In the genomic region with DNA sequence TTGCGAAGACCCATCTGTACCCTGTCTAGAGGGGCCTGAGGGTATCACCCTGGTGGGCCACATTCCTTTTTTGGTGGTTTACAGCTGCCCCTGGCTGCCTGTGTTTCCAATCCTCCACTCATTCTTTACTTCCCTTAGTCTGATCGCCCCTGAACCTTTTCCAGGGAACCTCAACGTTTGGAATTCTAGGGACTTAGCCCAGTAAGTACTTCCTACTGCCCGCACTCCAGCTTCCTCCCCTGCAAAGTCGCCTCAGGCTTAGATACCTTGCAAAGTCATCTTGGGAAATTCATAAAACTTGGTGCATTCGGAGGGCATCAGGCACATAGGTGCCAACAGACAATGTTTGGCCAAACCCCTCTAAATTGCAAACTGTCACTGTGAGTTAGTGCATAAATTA, we compare ENCODE assay signal across 8 mouse cellular contexts. TPM values are rescaled to one million over a fixed set of nuclear protein-coding genes. Genes with fewer than 3 reads are reported as not detected.
DNase-seq lines count a peak whose midpoint lies in the region; ATAC-seq and TF ChIP-seq lines count a peak whose summit lies in the region.

No protein-coding gene starts in this region.

- no peaks in the 10 kb centered on the region for H3K36me3 ChIP-seq in kidney, postnatal 0 days (ENCODE audit: insufficient read depth, low read length)
- peaks cover 18% of the 10 kb centered on the region for H3K36me3 ChIP-seq in embryonic facial prominence, embryonic 13.5 days
- peaks cover 16% of the 10 kb centered on the region for H3K36me3 ChIP-seq in limb, embryonic 10.5 days
- 0 out of 2 replicates have a peak, but pooled peaks cover 5% of the 10 kb centered on the region for H3K36me3 ChIP-seq in neural tube, embryonic 13.5 days

- H3K4me2 ChIP-seq in kidney, postnatal 0 days (ENCODE audit: low read length): peak overlapping the region; percentile 83
- H3K4me2 ChIP-seq in embryonic facial prominence, embryonic 13.5 days: peak overlapping the region; percentile 70
- peak overlapping the region; percentile 87 for H3K4me2 ChIP-seq in neural tube, embryonic 13.5 days

- H3K27me3 ChIP-seq in kidney, postnatal 0 days (ENCODE audit: insufficient read depth, low read length): no peaks in the 10 kb centered on the region
- H3K27me3 ChIP-seq in embryonic facial prominence, embryonic 13.5 days: no peaks in the 10 kb centered on the region
- H3K27me3 ChIP-seq in limb, embryonic 10.5 days (ENCODE audit: low read depth, poor library complexity, severe bottlenecking): no peaks in the 10 kb centered on the region
- no peaks in the 10 kb centered on the region for H3K27me3 ChIP-seq in neural tube, embryonic 13.5 days

- no peak for TF ChIP-seq CTCF in kidney, postnatal 0 days (IDR thresholded peaks at IDR 0.05; ENCODE audit: low read depth)

- peak overlapping the region; percentile 67 for H3K4me3 ChIP-seq in kidney, postnatal 0 days (replicated peaks; ENCODE audit: low read depth, low read length)
- peak overlapping the region; percentile 78 for H3K4me3 ChIP-seq in embryonic facial prominence, embryonic 13.5 days
- peak overlapping the region; percentile 73 for H3K4me3 ChIP-seq in limb, embryonic 10.5 days
- H3K4me3 ChIP-seq in neural tube, embryonic 13.5 days: peak overlapping the region; percentile 78

- DNase-seq in kidney, postnatal 0 days (ENCODE audit: low spot score): no peak
- DNase-seq in kidney, postnatal 4 days: no peak
- DNase-seq in limb, embryonic 10.5 days (ENCODE audit: low spot score): no peak
- no peak for DNase-seq in right cerebral cortex, postnatal 10 days (ENCODE audit: low spot score in 2 of 2)
- no peak for DNase-seq in cerebellum, postnatal 36 days

- no peak for ATAC-seq in kidney, postnatal 0 days (replicated peaks; ENCODE audit: low FRiP score, low read depth)
- ATAC-seq in embryonic facial prominence, embryonic 13.5 days (ENCODE audit: insufficient number of reproducible peaks, insufficient read depth, low FRiP score, low TSS enrichment, low read depth): no peak
- no peak for ATAC-seq in neural tube, embryonic 13.5 days (ENCODE audit: low read depth)
- ATAC-seq in activated CD4-positive, CD25-positive, alpha-beta regulatory T cell, adult 4 months: no peak

- no peaks in the 10 kb centered on the region for H3K9me3 ChIP-seq in kidney, postnatal 0 days (replicated peaks; ENCODE audit: low read length)
- no peaks in the 10 kb centered on the region for H3K9me3 ChIP-seq in embryonic facial prominence, embryonic 13.5 days
- no peaks in the 10 kb centered on the region for H3K9me3 ChIP-seq in limb, embryonic 10.5 days (replicated peaks)
- H3K9me3 ChIP-seq in neural tube, embryonic 13.5 days: no peaks in the 10 kb centered on the region

- peaks cover 31% of the 10 kb centered on the region; the same call in 1 of the 2 replicates for H3K4me1 ChIP-seq in kidney, postnatal 0 days (replicated peaks; ENCODE audit: insufficient read depth, low read length)
- peaks cover 64% of the 10 kb centered on the region for H3K4me1 ChIP-seq in embryonic facial prominence, embryonic 13.5 days
- H3K4me1 ChIP-seq in limb, embryonic 10.5 days: peaks cover 54% of the 10 kb centered on the region
- H3K4me1 ChIP-seq in neural tube, embryonic 13.5 days (replicated peaks): peaks cover 73% of the 10 kb centered on the region

- 25% methylated on average over 6 of the region's 6 CpGs for WGBS in kidney, postnatal 0 days
- WGBS in embryonic facial prominence, embryonic 13.5 days: 15% methylated on average over 6 of the region's 6 CpGs
- WGBS in limb, embryonic 10.5 days: 30% methylated on average over 6 of the region's 6 CpGs
- 29% methylated on average over 6 of the region's 6 CpGs for WGBS in neural tube, embryonic 13.5 days

- peak overlapping the region; percentile 86 for H3K27ac ChIP-seq in kidney, postnatal 0 days
- peak overlapping the region; percentile 97 for H3K27ac ChIP-seq in embryonic facial prominence, embryonic 13.5 days
- H3K27ac ChIP-seq in limb, embryonic 10.5 days: peak overlapping the region; percentile 93
- peak overlapping the region; percentile 98 for H3K27ac ChIP-seq in neural tube, embryonic 13.5 days (replicated peaks)

- peak overlapping the region; percentile 68 for H3K9ac ChIP-seq in kidney, postnatal 0 days (ENCODE audit: low read depth, low read length)
- peak overlapping the region; percentile 89 for H3K9ac ChIP-seq in embryonic facial prominence, embryonic 13.5 days
- H3K9ac ChIP-seq in neural tube, embryonic 13.5 days: peak overlapping the region; percentile 92

RNA-seq across cellular contexts. Expression of a gene that starts 12.6 kb away (rescaled TPM):
- 20.7 and 21.2 TPM in 2 replicates for polyA plus RNA-seq in kidney, postnatal 0 days (2015; fragmentation: Nextera tagmentation; extraction: Ambion mirVana)
- polyA plus RNA-seq in embryonic facial prominence, embryonic 13.5 days (2015; fragmentation: Nextera tagmentation; extraction: Ambion mirVana): 18.6 and 19.8 TPM in 2 replicates
- 8.1 and 9.9 TPM in 2 replicates for polyA plus RNA-seq in limb, embryonic 10.5 days (2016; fragmentation: Nextera tagmentation; extraction: Ambion mirVana)
- polyA plus RNA-seq in neural tube, embryonic 13.5 days (2015; fragmentation: Nextera tagmentation; extraction: Ambion mirVana): 22.1 and 23.2 TPM in 2 replicates
- polyA plus RNA-seq in activated CD4-positive, CD25-positive, alpha-beta regulatory T cell, adult 4 months (2017; shearing (Covaris generic)): 10 to 100 TPM; 16.5 to 26.1 TPM

RNA-seq across cellular contexts. Expression of a gene that starts 33.3 kb away (rescaled TPM):
- 165 and 188 TPM in 2 replicates for polyA plus RNA-seq in kidney, postnatal 0 days (2015; fragmentation: Nextera tagmentation; extraction: Ambion mirVana)
- 69.9 and 71.1 TPM in 2 replicates for polyA plus RNA-seq in embryonic facial prominence, embryonic 13.5 days (2015; fragmentation: Nextera tagmentation; extraction: Ambion mirVana)
- polyA plus RNA-seq in limb, embryonic 10.5 days (2016; fragmentation: Nextera tagmentation; extraction: Ambion mirVana): 68.6 and 75.3 TPM in 2 replicates
- 31.0 and 34.6 TPM in 2 replicates for polyA plus RNA-seq in neural tube, embryonic 13.5 days (2015; fragmentation: Nextera tagmentation; extraction: Ambion mirVana)
- polyA plus RNA-seq in activated CD4-positive, CD25-positive, alpha-beta regulatory T cell, adult 4 months (2017; shearing (Covaris generic)): 100 to 1,000 TPM; 120 to 148 TPM

RNA-seq across cellular contexts. Expression of a gene that starts 33.4 kb away (rescaled TPM):
- polyA plus RNA-seq in kidney, postnatal 0 days (2015; fragmentation: Nextera tagmentation; extraction: Ambion mirVana): 2.1 and 2.9 TPM in 2 replicates
- 3.8 TPM in 2 replicates for polyA plus RNA-seq in embryonic facial prominence, embryonic 13.5 days (2015; fragmentation: Nextera tagmentation; extraction: Ambion mirVana)
- polyA plus RNA-seq in limb, embryonic 10.5 days (2016; fragmentation: Nextera tagmentation; extraction: Ambion mirVana): 7.2 and 7.5 TPM in 2 replicates
- polyA plus RNA-seq in neural tube, embryonic 13.5 days (2015; fragmentation: Nextera tagmentation; extraction: Ambion mirVana): 4.5 TPM in 2 replicates
- polyA plus RNA-seq in activated CD4-positive, CD25-positive, alpha-beta regulatory T cell, adult 4 months (2017; shearing (Covaris generic)): 1 to 10 TPM; 5.5 to 9.4 TPM

RNA-seq across cellular contexts. Expression of a gene that starts 46.9 kb away (rescaled TPM):
- 1.0 and 1.1 TPM in 2 replicates for polyA plus RNA-seq in kidney, postnatal 0 days (2015; fragmentation: Nextera tagmentation; extraction: Ambion mirVana)
- 0.90 and 2.3 TPM in 2 replicates for polyA plus RNA-seq in embryonic facial prominence, embryonic 13.5 days (2015; fragmentation: Nextera tagmentation; extraction: Ambion mirVana)
- 0.50 and 0.61 TPM in 2 replicates for polyA plus RNA-seq in limb, embryonic 10.5 days (2016; fragmentation: Nextera tagmentation; extraction: Ambion mirVana)
- 1.6 and 2.8 TPM in 2 replicates for polyA plus RNA-seq in neural tube, embryonic 13.5 days (2015; fragmentation: Nextera tagmentation; extraction: Ambion mirVana)
- polyA plus RNA-seq in activated CD4-positive, CD25-positive, alpha-beta regulatory T cell, adult 4 months (2017; shearing (Covaris generic)): under 1 TPM in 1 of 2 experiments, not detected in 1; 0.62 TPM
